Mouse (Mus musculus): Measurements from ENCODE around the gene Fam126a.
A peak's percentile ranks its signal among the peaks of the same experiment; 100 is the strongest.

Gene Fam126a

GRCm38 (mm10) chr5:24040601-24041000 lies 10.1 kb upstream of the Fam126a start:
- DNase-seq (ENCODE audit: low read depth, low spot score) = no peak

- DNase-seq (ENCODE audit: low read depth, low spot score) = no peak
Measured at GRCm38 (mm10) chr5:24039423-24039822, 8.9 kb upstream of the Fam126a start.

- DNase-seq (ENCODE audit: low read depth, low spot score) = no peak
Measured at GRCm38 (mm10) chr5:24038819-24039218, 8.3 kb upstream of the Fam126a start.

- no peak for DNase-seq (ENCODE audit: low read depth, low spot score)
Measured at GRCm38 (mm10) chr5:24038190-24038589, 7.7 kb upstream of the Fam126a start.

GRCm38 (mm10) chr5:24036731-24037130 lies 6.2 kb upstream of the Fam126a start:
- DNase-seq (ENCODE audit: low read depth, low spot score) = no peak

GRCm38 (mm10) chr5:24034970-24035369 lies 4.5 kb upstream of the Fam126a start:
- DNase-seq (ENCODE audit: low read depth, low spot score) = no peak

GRCm38 (mm10) chr5:24034091-24034490 lies 3.6 kb upstream of the Fam126a start:
- DNase-seq (ENCODE audit: low read depth, low spot score) = no peak

GRCm38 (mm10) chr5:24029946-24030578 lies 428 bp downstream of the Fam126a start:
- peak; percentile 12 for DNase-seq (ENCODE audit: low read depth, low spot score)

GRCm38 (mm10) chr5:24029331-24029771 lies 1.1 kb downstream of the Fam126a start:
- peak; percentile 28 for DNase-seq (ENCODE audit: low read depth, low spot score)

- DNase-seq (ENCODE audit: low read depth, low spot score) = no peak
Measured at GRCm38 (mm10) chr5:24024957-24025356, 5.5 kb downstream of the Fam126a start.

GRCm38 (mm10) chr5:24023226-24023625 lies 7.3 kb downstream of the Fam126a start:
- DNase-seq (ENCODE audit: low read depth, low spot score) = no peak

- DNase-seq (ENCODE audit: low read depth, low spot score) = no peak
Measured at GRCm38 (mm10) chr5:24021683-24022082, 8.8 kb downstream of the Fam126a start.

GRCm38 (mm10) chr5:24020380-24020779 lies 10.1 kb downstream of the Fam126a start:
- DNase-seq (ENCODE audit: low read depth, low spot score) = no peak

- no peak for DNase-seq (ENCODE audit: low read depth, low spot score)
Measured at GRCm38 (mm10) chr5:24019341-24020185, 10.9 kb downstream of the Fam126a start.

- no peak for DNase-seq (ENCODE audit: low read depth, low spot score)
Measured at GRCm38 (mm10) chr5:24018621-24019261, 11.7 kb downstream of the Fam126a start.

- DNase-seq (ENCODE audit: low read depth, low spot score) = no peak
Measured at GRCm38 (mm10) chr5:24016912-24017311, 13.6 kb downstream of the Fam126a start.

GRCm38 (mm10) chr5:24013338-24014003 lies 17.0 kb downstream of the Fam126a start:
- DNase-seq (ENCODE audit: low read depth, low spot score) = no peak

- no peak for DNase-seq (ENCODE audit: low read depth, low spot score)
Measured at GRCm38 (mm10) chr5:23999083-23999671, 31.3 kb downstream of the Fam126a start.

- DNase-seq (ENCODE audit: low read depth, low spot score) = no peak
Measured at GRCm38 (mm10) chr5:23995951-23996350, 34.5 kb downstream of the Fam126a start.

GRCm38 (mm10) chr5:23994929-23995328 lies 35.6 kb downstream of the Fam126a start:
- no peak for DNase-seq (ENCODE audit: low read depth, low spot score)

GRCm38 (mm10) chr5:23994231-23994630 lies 36.3 kb downstream of the Fam126a start:
- no peak for DNase-seq (ENCODE audit: low read depth, low spot score)

- DNase-seq (ENCODE audit: low read depth, low spot score) = no peak
Measured at GRCm38 (mm10) chr5:23993553-23993894, 37.0 kb downstream of the Fam126a start.
